Mouse (Mus musculus) forebrain, embryonic 11.5 days (tissue): ENCODE data around the gene Ptprn2. TPM values are rescaled to one million over a fixed set of nuclear protein-coding genes. Genes with fewer than 3 reads are reported as not detected.

ENCODE experiments used
- ATAC-seq: fragments of 200-750 bp; cut with Nextera tagmentation; replicated peaks from 2 replicates; pipeline ENCODE4 v1.8.0; 2017; ENCODE audit warnings: moderate TSS enrichment; ENCODE audit not compliant: low FRiP score
- DNase-seq: peaks from one replicate; pipeline ENCODE4 v3.0.0-alpha.2; 2017; ENCODE audit warnings: low spot score
- H3K27ac ChIP-seq: fragments of 300-500 bp; sonication (generic); 2 replicates; pipeline ENCODE4 v1.5.1; 2014; ENCODE audit warnings: low read depth, low read length
- H3K27me3 ChIP-seq: fragments of 300-500 bp; sonication (generic); 2 replicates; pipeline ENCODE4 v1.6.1; 2014; ENCODE audit warnings: mild to moderate bottlenecking, low read length, mixed read lengths; ENCODE audit not compliant: control insufficient read depth, insufficient read depth
- H3K36me3 ChIP-seq: fragments of 300-500 bp; sonication (generic); 2 replicates; pipeline ENCODE4 v1.6.1; 2014; ENCODE audit warnings: mild to moderate bottlenecking, low read length, moderate library complexity, mixed read lengths; ENCODE audit not compliant: control insufficient read depth, insufficient read depth
- H3K4me1 ChIP-seq: fragments of 300-500 bp; sonication (generic); replicated peaks from 2 replicates; pipeline ENCODE4 v1.6.1; 2014; ENCODE audit warnings: low read length, mixed read lengths; ENCODE audit not compliant: control insufficient read depth, insufficient read depth
- H3K4me2 ChIP-seq: fragments of 300-500 bp; sonication (generic); 2 replicates; pipeline ENCODE4 v1.6.1; 2014; ENCODE audit warnings: low read depth, mild to moderate bottlenecking, low read length, moderate library complexity, mixed read lengths; ENCODE audit not compliant: severe bottlenecking
- H3K4me3 ChIP-seq: fragments of 300-500 bp; sonication (generic); 2 replicates; pipeline ENCODE4 v1.5.1; 2014; ENCODE audit warnings: low read depth, low read length
- H3K9ac ChIP-seq: fragments of 300-500 bp; sonication (generic); 2 replicates; pipeline ENCODE4 v1.6.1; 2014; ENCODE audit warnings: low read length
- H3K9me3 ChIP-seq: fragments of 300-500 bp; sonication (generic); 2 replicates; pipeline ENCODE4 v1.6.1; 2016; ENCODE audit warnings: low read length, mixed read lengths; ENCODE audit not compliant: control insufficient read depth
- WGBS: fragments of 180-500 bp; shearing (Covaris S2); extraction: QIAGEN DNeasy Blood & Tissue Kit; methylation state at CpG from one replicate; pipeline ENCODE4 v1.1.7; 2014; 5-methylcytosine and 5-hydroxymethylcytosine counted together
- polyA plus RNA-seq: library from polyadenylated mRNA; unstranded; fragments of >200 nt; fragmentation: Nextera tagmentation; extraction: Ambion mirVana; gene quantifications from 2 replicates; pipeline ENCODE4 v1.2.1, GENCODE M21; 2014

Ptprn2 gene
- polyA plus RNA-seq, 1 experiment from 2014 or later = 6.8 TPM

DNA sequence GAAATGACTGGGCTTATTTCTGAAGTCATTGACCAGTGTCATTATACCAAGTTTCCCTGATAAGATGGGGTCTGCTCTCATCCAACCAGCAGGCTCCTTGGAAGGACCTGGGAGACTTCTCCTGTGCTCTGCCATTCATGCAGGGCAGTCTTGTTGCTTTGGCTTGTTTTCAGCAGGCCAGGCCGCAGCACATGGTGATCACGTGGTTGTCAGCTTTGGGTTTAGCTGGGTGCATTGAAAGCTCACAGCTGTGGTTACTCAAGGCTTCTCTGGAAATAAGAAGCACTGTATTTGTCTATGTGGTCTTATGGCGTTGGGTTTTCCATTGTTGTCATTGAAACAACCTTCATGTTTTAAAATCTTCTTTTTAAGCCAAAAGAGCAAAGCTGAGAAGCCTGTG is 678.3 kb downstream of the Ptprn2 start:
- no peaks in the 10 kb centered on the region for H3K9me3 ChIP-seq
- H3K4me3 ChIP-seq = no peak overlapping the region
- ATAC-seq (no peak), DNase-seq (no peak)
- peaks cover 6% of the 10 kb centered on the region; the same call in 1 of the 2 replicates for H3K36me3 ChIP-seq
- H3K27ac ChIP-seq = no peak overlapping the region
- peaks cover 25% of the 10 kb centered on the region for H3K27me3 ChIP-seq
- no peak overlapping the region for H3K9ac ChIP-seq
- peaks cover 32% of the 10 kb centered on the region for H3K4me1 ChIP-seq
- 57% methylated on average over 3 of the region's 3 CpGs for WGBS
- no peak overlapping the region for H3K4me2 ChIP-seq

DNA sequence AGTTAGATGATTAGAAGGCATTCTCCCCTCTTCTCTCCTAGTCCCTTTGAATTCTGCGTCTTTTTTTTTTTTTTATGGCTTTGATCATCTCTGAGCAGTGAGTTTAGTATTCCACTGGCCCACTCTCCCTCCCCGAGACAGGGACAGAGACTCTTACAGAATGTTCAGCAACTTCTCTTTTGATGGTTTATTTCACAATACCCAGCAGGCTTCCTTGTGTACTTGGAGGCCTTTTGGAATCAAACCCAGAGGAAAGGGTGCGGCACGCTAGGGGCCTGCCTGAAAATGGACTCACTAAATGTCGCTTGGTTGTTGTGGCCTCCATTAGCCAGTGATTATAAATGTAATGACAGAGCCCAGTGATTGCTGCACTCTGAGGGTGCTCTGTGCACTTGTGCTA is 680.7 kb downstream of the Ptprn2 start:
- Histone ChIP-seq H3K4me3 (no peak overlapping the region), H3K36me3 (peaks cover 6% of the 10 kb centered on the region; the same call in 1 of the 2 replicates), H3K4me2 (no peak overlapping the region), H3K27ac (no peak overlapping the region), H3K4me1 (peaks cover 21% of the 10 kb centered on the region), H3K9ac (no peak overlapping the region), H3K9me3 (no peaks in the 10 kb centered on the region), H3K27me3 (peaks cover 19% of the 10 kb centered on the region)
- DNase-seq = no peak
- no peak for ATAC-seq
- 68% methylated on average over 5 of the region's 5 CpGs for WGBS

DNA sequence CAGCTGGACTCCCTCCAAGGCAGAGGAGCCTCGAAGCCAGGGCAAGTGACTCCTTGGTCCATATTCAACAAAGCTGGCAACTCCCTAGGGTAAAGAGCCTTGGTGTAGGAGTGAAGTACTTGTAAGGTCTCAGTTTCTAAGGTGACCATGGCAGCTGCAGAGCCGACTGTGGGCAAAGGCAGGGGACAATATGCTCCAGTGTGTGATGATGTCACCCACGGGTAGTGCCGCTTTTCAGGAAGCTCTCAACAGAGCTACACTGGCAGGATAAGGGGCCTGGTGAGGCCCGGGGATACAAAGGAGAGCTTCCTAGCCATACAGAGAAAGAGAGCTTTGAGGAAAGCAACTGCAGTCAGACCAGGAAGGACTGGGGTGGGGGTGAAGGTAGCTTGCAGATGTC is 684.1 kb downstream of the Ptprn2 start:
- 40% methylated on average over 5 of the region's 5 CpGs for WGBS
- Histone ChIP-seq H3K4me2 (no peak overlapping the region), H3K9ac (peak overlapping the region; percentile 24; the same call in 1 of the 2 replicates), H3K27ac (peak overlapping the region; percentile 51), H3K36me3 (peaks cover 2% of the 10 kb centered on the region; the same call in 1 of the 2 replicates), H3K27me3 (peaks cover 4% of the 10 kb centered on the region), H3K9me3 (no peaks in the 10 kb centered on the region), H3K4me1 (peaks cover 40% of the 10 kb centered on the region), H3K4me3 (no peak overlapping the region)
- no peak for DNase-seq
- no peak for ATAC-seq

DNA sequence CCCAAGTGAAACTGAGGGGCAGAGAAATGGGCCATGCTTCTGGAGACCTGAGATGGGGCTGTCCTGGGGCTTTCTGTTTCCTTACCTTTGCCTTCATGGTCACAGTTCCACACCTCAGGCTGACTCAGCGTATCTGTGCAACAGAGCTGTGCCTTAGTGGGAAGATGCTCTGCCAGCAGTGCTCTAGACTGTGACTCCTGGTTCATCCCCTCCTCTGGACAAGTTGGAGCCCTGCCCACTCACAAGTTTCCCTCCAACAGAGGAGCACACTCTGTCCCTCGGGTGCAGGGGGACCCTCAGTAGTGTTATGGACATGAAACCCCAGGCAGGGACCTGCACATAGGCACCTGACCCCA is 687.0 kb downstream of the Ptprn2 start:
- H3K27me3 ChIP-seq = peaks cover 2% of the 10 kb centered on the region; the same call in 1 of the 2 replicates
- peak overlapping the region; percentile 84 for H3K27ac ChIP-seq
- H3K36me3 ChIP-seq = no peaks in the 10 kb centered on the region
- H3K4me3 ChIP-seq = no peak overlapping the region
- no peak for ATAC-seq
- H3K9ac ChIP-seq = peak overlapping the region; percentile 25; the same call in 1 of the 2 replicates
- H3K4me2 ChIP-seq = peak overlapping the region; percentile 32
- H3K9me3 ChIP-seq = no peaks in the 10 kb centered on the region
- WGBS = 13% methylated on average over 2 of the region's 2 CpGs
- DNase-seq = no peak
- peaks cover 58% of the 10 kb centered on the region for H3K4me1 ChIP-seq

DNA sequence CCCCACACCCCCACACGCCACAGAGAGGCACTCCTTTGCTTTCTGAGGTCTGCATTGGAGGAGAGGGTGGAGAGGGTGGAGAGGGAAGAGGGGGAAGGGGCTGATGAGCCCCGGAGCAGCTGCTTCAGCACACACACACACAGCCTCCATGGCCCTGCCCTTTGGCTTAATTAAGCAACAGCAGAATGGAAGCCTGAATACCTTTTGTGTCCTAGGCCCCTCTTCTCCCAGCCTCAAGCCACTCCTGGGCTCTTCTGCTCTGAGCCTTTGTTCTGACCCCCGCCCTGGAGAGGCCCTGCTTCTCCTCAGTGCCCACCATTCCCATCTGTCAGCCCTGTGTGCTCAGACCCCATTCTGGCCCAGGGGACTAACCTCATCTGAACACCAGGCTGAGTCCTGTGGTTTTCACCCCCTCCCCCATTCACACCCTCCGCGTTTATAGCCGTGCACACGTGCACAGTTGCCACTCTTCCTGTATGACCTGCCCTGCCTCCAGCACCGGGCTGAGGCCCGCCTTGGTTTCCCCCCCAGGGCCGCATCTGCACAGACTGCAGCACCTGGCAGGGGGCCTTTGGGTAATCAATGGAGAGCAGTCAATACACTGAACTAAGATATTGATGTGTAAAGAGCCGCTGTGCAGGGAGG is 687.5 kb downstream of the Ptprn2 start:
- 3% methylated on average over 11 of the region's 11 CpGs for WGBS
- Histone ChIP-seq H3K27ac (peak overlapping the region; percentile 84), H3K4me2 (peak overlapping the region; percentile 32), H3K27me3 (peaks cover 2% of the 10 kb centered on the region; the same call in 1 of the 2 replicates), H3K4me1 (peaks cover 59% of the 10 kb centered on the region), H3K36me3 (no peaks in the 10 kb centered on the region), H3K4me3 (no peak overlapping the region), H3K9ac (peak overlapping the region; percentile 28), H3K9me3 (no peaks in the 10 kb centered on the region)
- ATAC-seq (peak; percentile 92), DNase-seq (peak; percentile 84)

DNA sequence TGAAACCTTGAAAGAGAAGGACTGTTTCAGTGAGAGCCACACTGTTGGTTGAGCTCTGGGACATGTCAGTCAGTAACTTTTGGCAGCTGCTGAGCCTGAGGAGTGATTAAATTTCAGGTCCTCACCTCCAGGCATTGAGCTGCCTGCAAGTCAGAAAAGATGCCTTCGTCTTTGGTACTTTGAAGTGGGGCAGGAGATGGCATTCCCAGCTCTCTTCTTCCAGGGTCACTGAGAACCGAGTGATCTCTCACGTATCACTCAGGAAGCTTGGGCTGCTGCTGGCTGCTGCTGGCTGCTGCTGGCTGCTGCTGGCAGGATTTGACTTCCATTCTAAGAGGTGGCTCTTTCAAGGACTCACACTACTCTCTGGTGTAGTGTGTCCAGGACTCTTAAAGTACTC is 688.7 kb downstream of the Ptprn2 start:
- H3K4me3 ChIP-seq = no peak overlapping the region
- ATAC-seq (no peak), DNase-seq (no peak)
- peaks cover 59% of the 10 kb centered on the region for H3K4me1 ChIP-seq
- peak overlapping the region; percentile 27; the same call in 1 of the 2 replicates for H3K9ac ChIP-seq
- no peak overlapping the region for H3K4me2 ChIP-seq
- no peaks in the 10 kb centered on the region for H3K9me3 ChIP-seq
- H3K27ac ChIP-seq = peak overlapping the region; percentile 84
- peaks cover 2% of the 10 kb centered on the region; the same call in 1 of the 2 replicates for H3K27me3 ChIP-seq
- no peaks in the 10 kb centered on the region for H3K36me3 ChIP-seq
- WGBS = 14% methylated on average over 3 of the region's 3 CpGs

DNA sequence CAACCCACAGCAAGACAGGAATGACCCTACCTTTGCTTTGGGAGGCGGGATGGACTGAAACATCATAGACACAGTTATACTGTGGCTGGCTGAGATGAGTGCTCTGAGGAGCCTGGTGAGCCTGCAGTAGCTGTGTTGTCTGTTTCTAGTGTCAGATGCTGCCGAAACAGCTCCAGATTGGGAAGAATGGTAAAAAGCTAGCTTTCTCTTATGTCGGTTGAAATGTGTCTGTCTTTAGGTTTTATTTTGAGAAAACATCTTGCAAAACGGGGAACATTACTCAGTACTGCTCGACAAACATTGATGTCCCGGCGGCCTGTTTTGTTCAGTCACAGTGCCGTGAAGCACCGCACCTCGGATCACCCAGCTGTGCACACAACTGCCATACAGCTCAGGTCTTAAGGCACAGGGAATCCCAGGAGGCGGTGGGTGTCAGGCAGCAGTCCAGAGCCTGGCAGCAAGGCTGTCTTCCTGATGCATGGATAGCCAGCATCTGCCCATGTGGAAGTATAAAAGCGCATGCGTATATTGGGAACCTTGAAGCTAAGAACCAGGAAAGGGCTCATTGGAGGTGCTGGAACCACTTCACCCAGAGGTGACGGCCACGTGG is 689.7 kb downstream of the Ptprn2 start:
- no peaks in the 10 kb centered on the region for H3K9me3 ChIP-seq
- 0 out of 2 replicates have a peak overlapping the region, but pooled peaks have one; percentile 8 for H3K4me2 ChIP-seq
- no peaks in the 10 kb centered on the region; the same call in 1 of the 2 replicates for H3K36me3 ChIP-seq
- H3K4me1 ChIP-seq = peaks cover 54% of the 10 kb centered on the region
- peaks cover 2% of the 10 kb centered on the region; the same call in 1 of the 2 replicates for H3K27me3 ChIP-seq
- ATAC-seq (no peak), DNase-seq (no peak)
- peak overlapping the region; percentile 78 for H3K27ac ChIP-seq
- WGBS = 74% methylated on average over 15 of the region's 15 CpGs
- no peak overlapping the region for H3K4me3 ChIP-seq
- H3K9ac ChIP-seq = no peak overlapping the region

DNA sequence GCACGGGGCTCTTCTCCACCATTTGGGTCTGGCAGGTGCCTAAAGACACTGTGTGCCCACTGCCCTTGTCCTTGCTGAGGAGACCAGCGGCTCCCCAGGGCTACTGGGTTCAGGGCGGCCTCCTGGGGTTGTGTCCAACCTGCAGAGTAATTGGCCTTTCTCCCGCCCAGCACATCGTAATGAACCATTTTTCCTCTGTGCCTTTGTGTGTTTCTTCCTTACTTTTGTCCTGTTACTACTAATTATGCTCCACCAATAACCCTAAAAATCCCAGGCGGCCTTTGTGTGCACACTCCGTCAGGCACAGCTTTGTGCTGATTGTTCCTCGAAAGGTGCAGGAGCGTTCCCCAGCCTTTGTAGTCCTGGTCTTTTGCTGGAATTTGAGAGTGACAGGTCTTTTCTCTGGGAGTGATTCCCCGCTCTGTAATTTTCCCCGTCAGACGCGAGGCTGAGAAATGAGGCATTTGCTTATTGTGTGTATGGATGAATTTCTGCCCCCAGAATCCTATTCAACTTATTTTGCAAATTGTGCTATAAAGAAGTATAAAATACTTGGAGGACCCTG is 690.8 kb downstream of the Ptprn2 start:
- peak overlapping the region; percentile 78 for H3K27ac ChIP-seq
- 0 out of 2 replicates have a peak, but pooled peaks cover 2% of the 10 kb centered on the region for H3K27me3 ChIP-seq
- H3K9me3 ChIP-seq = no peaks in the 10 kb centered on the region
- 14% methylated on average over 13 of the region's 13 CpGs for WGBS
- H3K4me2 ChIP-seq = no peak overlapping the region
- no peak overlapping the region for H3K4me3 ChIP-seq
- ATAC-seq = peak; percentile 8; the same call in 1 of the 2 replicates
- peaks cover 51% of the 10 kb centered on the region for H3K4me1 ChIP-seq
- DNase-seq = peak; percentile 64
- H3K9ac ChIP-seq = peak overlapping the region; percentile 4; the same call in 1 of the 2 replicates
- H3K36me3 ChIP-seq = no peaks in the 10 kb centered on the region; the same call in 1 of the 2 replicates
